Mouse (Mus musculus): ENCODE results near the gene Klf5.

GRCm38 (mm10) chr14:99304387-99304786 lies 5.9 kb downstream of the Klf5 start:
- TF ChIP-seq CTCF (IDR thresholded peaks at IDR 0.05) (no peak), EP300 (IDR thresholded peaks at IDR 0.05; ENCODE audit: insufficient read depth, low read depth, low read length) (no peak)
